Mouse (Mus musculus) forebrain, embryonic 11.5 days (tissue): ENCODE results near the gene Atg4b. TPM values are rescaled to one million over a fixed set of nuclear protein-coding genes. Genes with fewer than 3 reads are reported as not detected.

ENCODE experiments used
- ATAC-seq: fragments of 200-750 bp; cut with Nextera tagmentation; replicated peaks from 2 replicates; pipeline ENCODE4 v1.8.0; 2017; ENCODE audit warnings: moderate TSS enrichment; ENCODE audit not compliant: low FRiP score
- DNase-seq: peaks from one replicate; pipeline ENCODE4 v3.0.0-alpha.2; 2017; ENCODE audit warnings: low spot score
- H3K27ac ChIP-seq: fragments of 300-500 bp; sonication (generic); 2 replicates; pipeline ENCODE4 v1.5.1; 2014; ENCODE audit warnings: low read depth, low read length
- H3K27me3 ChIP-seq: fragments of 300-500 bp; sonication (generic); 2 replicates; pipeline ENCODE4 v1.6.1; 2014; ENCODE audit warnings: mild to moderate bottlenecking, low read length, mixed read lengths; ENCODE audit not compliant: control insufficient read depth, insufficient read depth
- H3K36me3 ChIP-seq: fragments of 300-500 bp; sonication (generic); 2 replicates; pipeline ENCODE4 v1.6.1; 2014; ENCODE audit warnings: mild to moderate bottlenecking, low read length, moderate library complexity, mixed read lengths; ENCODE audit not compliant: control insufficient read depth, insufficient read depth
- H3K4me1 ChIP-seq: fragments of 300-500 bp; sonication (generic); replicated peaks from 2 replicates; pipeline ENCODE4 v1.6.1; 2014; ENCODE audit warnings: low read length, mixed read lengths; ENCODE audit not compliant: control insufficient read depth, insufficient read depth
- H3K4me2 ChIP-seq: fragments of 300-500 bp; sonication (generic); 2 replicates; pipeline ENCODE4 v1.6.1; 2014; ENCODE audit warnings: low read depth, mild to moderate bottlenecking, low read length, moderate library complexity, mixed read lengths; ENCODE audit not compliant: severe bottlenecking
- H3K4me3 ChIP-seq: fragments of 300-500 bp; sonication (generic); 2 replicates; pipeline ENCODE4 v1.5.1; 2014; ENCODE audit warnings: low read depth, low read length
- H3K9ac ChIP-seq: fragments of 300-500 bp; sonication (generic); 2 replicates; pipeline ENCODE4 v1.6.1; 2014; ENCODE audit warnings: low read length
- H3K9me3 ChIP-seq: fragments of 300-500 bp; sonication (generic); 2 replicates; pipeline ENCODE4 v1.6.1; 2016; ENCODE audit warnings: low read length, mixed read lengths; ENCODE audit not compliant: control insufficient read depth
- WGBS: fragments of 180-500 bp; shearing (Covaris S2); extraction: QIAGEN DNeasy Blood & Tissue Kit; methylation state at CpG from one replicate; pipeline ENCODE4 v1.1.7; 2014; 5-methylcytosine and 5-hydroxymethylcytosine counted together
- polyA plus RNA-seq: library from polyadenylated mRNA; unstranded; fragments of >200 nt; fragmentation: Nextera tagmentation; extraction: Ambion mirVana; gene quantifications from 2 replicates; pipeline ENCODE4 v1.2.1, GENCODE M21; 2014

Gene Atg4b
- polyA plus RNA-seq, 1 experiment from 2014 or later: 93.3 TPM

- no peak overlapping the region for H3K4me2 ChIP-seq
- peaks cover 2% of the 10 kb centered on the region; the same call in 1 of the 2 replicates for H3K36me3 ChIP-seq
- no peaks in the 10 kb centered on the region for H3K27me3 ChIP-seq
- 88% methylated on average over 5 of the region's 5 CpGs for WGBS
- no peaks in the 10 kb centered on the region for H3K9me3 ChIP-seq
- no peaks in the 10 kb centered on the region for H3K4me1 ChIP-seq
- H3K9ac ChIP-seq: no peak overlapping the region
- ATAC-seq (no peak), DNase-seq (no peak)
- H3K27ac ChIP-seq: no peak overlapping the region
- no peak overlapping the region for H3K4me3 ChIP-seq
These were observed 5.1 kb upstream of the Atg4b start for GRCm38 (mm10) chr1:93746179-93746578.

- no peaks in the 10 kb centered on the region for H3K27me3 ChIP-seq
- WGBS: 93% methylated on average over 1 of the region's 1 CpGs
These were observed 2.8 kb upstream of the Atg4b start for GRCm38 (mm10) chr1:93748539-93748938.

GRCm38 (mm10) chr1:93753911-93754572, 2.7 kb downstream of the Atg4b start:
- peak overlapping the region; percentile 92 for H3K4me2 ChIP-seq
- peak overlapping the region; percentile 87 for H3K9ac ChIP-seq
- H3K4me1 ChIP-seq: peaks cover 7% of the 10 kb centered on the region; the same call in 1 of the 2 replicates
- peaks cover 2% of the 10 kb centered on the region; the same call in 1 of the 2 replicates for H3K36me3 ChIP-seq
- peak overlapping the region; percentile 78 for H3K27ac ChIP-seq
- under 1% methylated on average over 57 of the region's 59 CpGs for WGBS
- DNase-seq (peak; percentile 80), ATAC-seq (peak; percentile 64)
- no peaks in the 10 kb centered on the region for H3K27me3 ChIP-seq
- H3K9me3 ChIP-seq: no peaks in the 10 kb centered on the region
- peak overlapping the region; percentile 95 for H3K4me3 ChIP-seq

More at GRCm38 (mm10) chr1:93748539-93748938, 2.8 kb upstream of the Atg4b start:
- no peak overlapping the region for H3K9ac ChIP-seq
- no peak overlapping the region for H3K4me3 ChIP-seq
- H3K4me1 ChIP-seq: peaks cover 2% of the 10 kb centered on the region; the same call in 1 of the 2 replicates
- no peak overlapping the region for H3K4me2 ChIP-seq
- no peaks in the 10 kb centered on the region for H3K9me3 ChIP-seq
- peaks cover 2% of the 10 kb centered on the region; the same call in 1 of the 2 replicates for H3K36me3 ChIP-seq
- no peak overlapping the region for H3K27ac ChIP-seq
- DNase-seq (no peak), ATAC-seq (no peak)

- peak; percentile 92 for DNase-seq
- Histone ChIP-seq H3K4me2 (peak within 1 kb of the TSS; percentile 92), H3K4me3 (peak within 1 kb of the TSS; percentile 95), H3K4me1 (peaks cover 7% of the 10 kb centered on the region; the same call in 1 of the 2 replicates), H3K27me3 (no peaks in the 10 kb centered on the region), H3K9me3 (no peaks in the 10 kb centered on the region), H3K9ac (peak within 1 kb of the TSS; percentile 87), H3K27ac (peak within 1 kb of the TSS; percentile 78), H3K36me3 (peaks cover 2% of the 10 kb centered on the region; the same call in 1 of the 2 replicates)
- peak; percentile 92 for ATAC-seq
- WGBS: under 1% methylated on average over 107 of the region's 121 CpGs
These were observed 3.4 kb downstream of the Atg4b start, which contains the start of gene Thap4 for GRCm38 (mm10) chr1:93754573-93755290. TSS of gene Thap4 (minus strand) at chr1:93754864.

- no peak for ATAC-seq
- H3K36me3 ChIP-seq: no peaks in the 10 kb centered on the region
- no peaks in the 10 kb centered on the region for H3K9me3 ChIP-seq
- peak overlapping the region; percentile 87 for H3K9ac ChIP-seq
- H3K4me3 ChIP-seq: peak overlapping the region; percentile 95
- peaks cover 7% of the 10 kb centered on the region; the same call in 1 of the 2 replicates for H3K4me1 ChIP-seq
- H3K27me3 ChIP-seq: no peaks in the 10 kb centered on the region
- WGBS: 1% methylated on average over 13 of the region's 13 CpGs
- H3K27ac ChIP-seq: peak overlapping the region; percentile 78
- H3K4me2 ChIP-seq: peak overlapping the region; percentile 92
- DNase-seq: no peak
These were observed 4.0 kb downstream of the Atg4b start for GRCm38 (mm10) chr1:93755291-93755610.

- no peak for DNase-seq
These were observed 4.3 kb downstream of the Atg4b start for GRCm38 (mm10) chr1:93755618-93756017.

GRCm38 (mm10) chr1:93756154-93756553, 4.9 kb downstream of the Atg4b start:
- Histone ChIP-seq H3K36me3 (no peaks in the 10 kb centered on the region), H3K27ac (no peak overlapping the region), H3K4me1 (peaks cover 7% of the 10 kb centered on the region; the same call in 1 of the 2 replicates), H3K9ac (no peak overlapping the region), H3K27me3 (no peaks in the 10 kb centered on the region), H3K4me3 (no peak overlapping the region), H3K9me3 (no peaks in the 10 kb centered on the region), H3K4me2 (0 out of 2 replicates have a peak overlapping the region, but pooled peaks have one; percentile 92)
- DNase-seq (no peak), ATAC-seq (no peak)

More at GRCm38 (mm10) chr1:93755618-93756017, 4.3 kb downstream of the Atg4b start:
- no peaks in the 10 kb centered on the region for H3K36me3 ChIP-seq
- peaks cover 7% of the 10 kb centered on the region; the same call in 1 of the 2 replicates for H3K4me1 ChIP-seq
- no peaks in the 10 kb centered on the region for H3K27me3 ChIP-seq
- H3K27ac ChIP-seq: no peak overlapping the region
- H3K4me3 ChIP-seq: peak overlapping the region; percentile 95
- no peak for ATAC-seq
- H3K9me3 ChIP-seq: no peaks in the 10 kb centered on the region
- H3K9ac ChIP-seq: peak overlapping the region; percentile 87
- H3K4me2 ChIP-seq: peak overlapping the region; percentile 92
- WGBS: 38% methylated on average over 7 of the region's 7 CpGs

GRCm38 (mm10) chr1:93760076-93760475, 8.8 kb downstream of the Atg4b start:
- Histone ChIP-seq H3K27ac (no peak overlapping the region), H3K27me3 (no peaks in the 10 kb centered on the region), H3K4me2 (no peak overlapping the region), H3K4me1 (peaks cover 5% of the 10 kb centered on the region; the same call in 1 of the 2 replicates), H3K4me3 (no peak overlapping the region), H3K36me3 (no peaks in the 10 kb centered on the region), H3K9me3 (no peaks in the 10 kb centered on the region), H3K9ac (no peak overlapping the region)
- no peak for ATAC-seq
- no peak for DNase-seq
- 91% methylated on average over 1 of the region's 1 CpGs for WGBS
